Mouse (Mus musculus) MEL (cell line): ENCODE measurements at regions not wholly inside any gene's neighbourhood (a gene's known extent, or its start where the extent isn't known, plus 50 kb on each side); places are given as distances from the start of the nearest gene placed in this dataset.

Experiments
- DNase-seq: peaks from one replicate; pipeline ENCODE4 v3.0.0; 2011; ENCODE audit warnings: low read depth, low spot score
- H3K27ac ChIP-seq: 2 replicates; pipeline ENCODE4 v1.5.1; 2012; ENCODE audit warnings: low read depth, mild to moderate bottlenecking, control low read depth, low read length, moderate library complexity; ENCODE audit not compliant: control insufficient read depth
- H3K27me3 ChIP-seq, 2 experiments: fragments of 150-350 bp in 1 of 2; sonication (generic) in 1 of 2; 2 replicates each; pipeline ENCODE4 v1.6.1; 2012; ENCODE audit warnings: low read length in 2 of 2, mild to moderate bottlenecking in 2 of 2, improper control_type of control experiment in 1 of 2, moderate library complexity in 1 of 2; ENCODE audit not compliant: insufficient read depth in 2 of 2, control insufficient read depth in 1 of 2
- H3K36me3 ChIP-seq, 2 experiments: 2 replicates each; pipeline ENCODE4 v1.6.1; 2012 to 2014; ENCODE audit warnings: low read length in 2 of 2, improper control_type of control experiment in 1 of 2, inconsistent platforms in 1 of 2, mild to moderate bottlenecking in 1 of 2; ENCODE audit not compliant: insufficient read depth in 2 of 2, control insufficient read depth in 1 of 2
- H3K4me1 ChIP-seq, 2 experiments: fragments of 150-350 bp in 1 of 2; sonication (generic) in 1 of 2; 2 replicates each; pipeline ENCODE4 v1.6.1; 2012; ENCODE audit warnings: low read length in 2 of 2, improper control_type of control experiment in 1 of 2, mild to moderate bottlenecking in 1 of 2; ENCODE audit not compliant: insufficient read depth in 2 of 2, control insufficient read depth in 1 of 2
- H3K4me3 ChIP-seq, 2 experiments: fragments of 150-350 bp in 1 of 2; sonication (generic) in 1 of 2; 2 replicates each; pipeline ENCODE4 v1.5.1; 2012; ENCODE audit warnings: low read depth in 2 of 2, low read length in 2 of 2, mild to moderate bottlenecking in 2 of 2, moderate library complexity in 2 of 2, control low read depth in 1 of 2, improper control_type of control experiment in 1 of 2; ENCODE audit not compliant: control insufficient read depth in 1 of 2, insufficient read depth in 1 of 2
- H3K79me2 ChIP-seq: 2 replicates; pipeline ENCODE4 v1.6.1; 2012; ENCODE audit warnings: mild to moderate bottlenecking, low read length, moderate library complexity; ENCODE audit not compliant: control insufficient read depth, poor library complexity, insufficient read depth
- H3K9ac ChIP-seq: 2 replicates; pipeline ENCODE4 v1.6.1; 2012; ENCODE audit warnings: low read depth, mild to moderate bottlenecking, control low read depth, low read length, moderate library complexity; ENCODE audit not compliant: control insufficient read depth, poor library complexity, severe bottlenecking
- H3K9me3 ChIP-seq: fragments of 150-350 bp; sonication (generic); replicated peaks from 2 replicates; pipeline ENCODE4 v1.6.1; 2012; ENCODE audit warnings: mild to moderate bottlenecking, low read length, improper control_type of control experiment, moderate library complexity; ENCODE audit not compliant: insufficient read depth
- BHLHE40 ChIP-seq: IDR thresholded peaks from 2 replicates; pipeline ENCODE4 v1.6.1; 2012; ENCODE audit warnings: low read depth, mild to moderate bottlenecking, inconsistent platforms, low read length, improper control_type of control experiment, borderline replicate concordance
- CHD2 ChIP-seq: IDR thresholded peaks from 2 replicates; pipeline ENCODE4 v1.6.1; 2011; ENCODE audit warnings: low read length, improper control_type of control experiment
- E2F4 ChIP-seq: IDR thresholded peaks from 2 replicates; pipeline ENCODE4 v1.6.1; 2011; ENCODE audit warnings: low read depth, low read length, improper control_type of control experiment, borderline replicate concordance
- GABPA ChIP-seq: IDR thresholded peaks from 2 replicates; pipeline ENCODE4 v1.6.1; 2012; ENCODE audit warnings: low read depth, mild to moderate bottlenecking, inconsistent platforms, low read length, improper control_type of control experiment, moderate library complexity
- HCFC1 ChIP-seq: IDR thresholded peaks from 2 replicates; pipeline ENCODE4 v1.6.1; 2012; ENCODE audit warnings: low read depth, mild to moderate bottlenecking, inconsistent platforms, low read length, improper control_type of control experiment, moderate library complexity
- KAT2A ChIP-seq: conservative IDR thresholded peaks from 2 replicates; pipeline ENCODE4 v1.6.1; 2012; ENCODE audit warnings: low read depth, low read length, improper control_type of control experiment, inconsistent platforms
- MAX ChIP-seq: IDR thresholded peaks from 2 replicates; pipeline ENCODE4 v1.6.1; 2011; ENCODE audit warnings: low read length, improper control_type of control experiment
- MAZ ChIP-seq: IDR thresholded peaks from 2 replicates; pipeline ENCODE4 v1.6.1; 2012; ENCODE audit warnings: low read depth, mild to moderate bottlenecking, inconsistent platforms, low read length, improper control_type of control experiment
- MYB ChIP-seq: IDR thresholded peaks from 2 replicates; pipeline ENCODE4 v1.6.1; 2011; ENCODE audit warnings: mild to moderate bottlenecking, low read depth, low read length, improper control_type of control experiment
- MYC ChIP-seq: IDR thresholded peaks from 2 replicates; pipeline ENCODE4 v1.6.1; 2011; ENCODE audit warnings: low read depth, mild to moderate bottlenecking, low read length, improper control_type of control experiment, moderate library complexity
- NELFE ChIP-seq: IDR thresholded peaks from 2 replicates; pipeline ENCODE4 v1.6.1; 2011; ENCODE audit warnings: low read depth, low read length, improper control_type of control experiment
- POLR2AphosphoS5 ChIP-seq: IDR thresholded peaks from 2 replicates; pipeline ENCODE4 v1.6.1; 2012; ENCODE audit warnings: low read depth, borderline replicate concordance, mild to moderate bottlenecking, inconsistent platforms, low read length, moderate library complexity, mixed read lengths
- RCOR1 ChIP-seq: IDR thresholded peaks from 2 replicates; pipeline ENCODE4 v1.6.1; 2012; ENCODE audit warnings: low read depth, mild to moderate bottlenecking, inconsistent platforms, low read length, improper control_type of control experiment
- SMC3 ChIP-seq: IDR thresholded peaks from 2 replicates; pipeline ENCODE4 v1.6.1; 2011; ENCODE audit warnings: low read depth, low read length, improper control_type of control experiment
- UBTF ChIP-seq: IDR thresholded peaks from 2 replicates; pipeline ENCODE4 v1.6.1; 2012; ENCODE audit warnings: low read depth, mild to moderate bottlenecking, inconsistent platforms, low read length, improper control_type of control experiment, moderate library complexity, borderline replicate concordance; ENCODE audit not compliant: insufficient read depth
- USF1 ChIP-seq: IDR thresholded peaks from 2 replicates; pipeline ENCODE4 v1.6.1; 2014; ENCODE audit warnings: low read depth, mild to moderate bottlenecking, inconsistent platforms, low read length, improper control_type of control experiment, moderate library complexity
- ZKSCAN1 ChIP-seq: IDR thresholded peaks from 2 replicates; pipeline ENCODE4 v1.6.1; 2012; ENCODE audit warnings: low read depth, mild to moderate bottlenecking, inconsistent platforms, low read length, improper control_type of control experiment, moderate library complexity
- ZNF384 ChIP-seq: IDR thresholded peaks from 2 replicates; pipeline ENCODE4 v1.6.1; 2012; ENCODE audit warnings: low read depth, mild to moderate bottlenecking, inconsistent platforms, low read length, improper control_type of control experiment

GRCm38 (mm10) chr6:103828866-103829265 lies 318.5 kb downstream of the Chl1 start:
- Histone ChIP-seq H3K27ac (no peak overlapping the region), H3K79me2 (no peaks in the 10 kb centered on the region), H3K9ac (no peak overlapping the region), H3K36me3 (no peaks in the 10 kb centered on the region), H3K9me3 (no peaks in the 10 kb centered on the region), H3K4me1 (no peaks in the 10 kb centered on the region), H3K4me3 (no peak overlapping the region), H3K27me3 (no peaks in the 10 kb centered on the region)
- TF ChIP-seq UBTF (no peak), E2F4 (no peak)
- no peak for DNase-seq

DNA sequence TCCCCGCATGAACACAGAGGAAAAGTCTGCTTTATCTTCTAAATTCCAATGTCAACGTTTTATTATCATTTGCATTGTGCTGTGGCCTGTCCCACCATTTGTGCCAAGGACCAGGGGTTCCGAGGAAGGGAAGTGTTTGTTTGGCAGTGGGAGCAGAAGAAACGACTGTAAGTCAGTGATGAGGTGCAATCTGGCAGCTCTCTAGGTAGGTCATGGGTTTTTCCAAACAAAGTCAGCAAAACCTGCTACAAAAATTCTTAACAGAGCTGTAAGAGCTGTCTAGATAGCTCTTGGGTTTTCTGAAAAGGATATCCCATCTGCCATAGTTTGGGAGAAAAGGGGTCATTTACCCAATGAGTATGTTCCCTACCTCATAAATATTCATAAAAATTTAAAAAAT lies 321.9 kb downstream of the Chl1 start:
- Histone ChIP-seq H3K4me3 (no peak overlapping the region), H3K27ac (no peak overlapping the region), H3K36me3 (no peaks in the 10 kb centered on the region), H3K4me1 (no peaks in the 10 kb centered on the region), H3K9ac (no peak overlapping the region), H3K27me3 (no peaks in the 10 kb centered on the region), H3K9me3 (no peaks in the 10 kb centered on the region), H3K79me2 (no peaks in the 10 kb centered on the region)
- no peak for DNase-seq
- TF ChIP-seq HCFC1 (no peak), CHD2 (no peak), BHLHE40 (no peak), GABPA (no peak), POLR2AphosphoS5 (no peak), MYB (no peak), RCOR1 (no peak), ZKSCAN1 (no peak), NELFE (no peak), MYC (no peak), SMC3 (no peak), MAZ (no peak), USF1 (no peak)

- Histone ChIP-seq H3K79me2 (no peaks in the 10 kb centered on the region), H3K27ac (no peak overlapping the region), H3K9me3 (no peaks in the 10 kb centered on the region), H3K36me3 (no peaks in the 10 kb centered on the region), H3K4me3 (no peak overlapping the region), H3K4me1 (no peaks in the 10 kb centered on the region), H3K9ac (no peak overlapping the region), H3K27me3 (no peaks in the 10 kb centered on the region)
- TF ChIP-seq ZNF384 (no peak), MAX (no peak), KAT2A (no peak)
- DNase-seq, result no peak
Observed at GRCm38 (mm10) chr6:103832808-103833207, 322.4 kb downstream of the Chl1 start.
